Mouse (Mus musculus) B cell, adult 2 months (primary cell): ENCODE results near the gene Cdadc1.

ENCODE experiments used
- DNase-seq, 2 experiments: peaks; one replicate each; pipeline ENCODE4 v3.0.0; 2022

The Cdadc1 gene

DNA sequence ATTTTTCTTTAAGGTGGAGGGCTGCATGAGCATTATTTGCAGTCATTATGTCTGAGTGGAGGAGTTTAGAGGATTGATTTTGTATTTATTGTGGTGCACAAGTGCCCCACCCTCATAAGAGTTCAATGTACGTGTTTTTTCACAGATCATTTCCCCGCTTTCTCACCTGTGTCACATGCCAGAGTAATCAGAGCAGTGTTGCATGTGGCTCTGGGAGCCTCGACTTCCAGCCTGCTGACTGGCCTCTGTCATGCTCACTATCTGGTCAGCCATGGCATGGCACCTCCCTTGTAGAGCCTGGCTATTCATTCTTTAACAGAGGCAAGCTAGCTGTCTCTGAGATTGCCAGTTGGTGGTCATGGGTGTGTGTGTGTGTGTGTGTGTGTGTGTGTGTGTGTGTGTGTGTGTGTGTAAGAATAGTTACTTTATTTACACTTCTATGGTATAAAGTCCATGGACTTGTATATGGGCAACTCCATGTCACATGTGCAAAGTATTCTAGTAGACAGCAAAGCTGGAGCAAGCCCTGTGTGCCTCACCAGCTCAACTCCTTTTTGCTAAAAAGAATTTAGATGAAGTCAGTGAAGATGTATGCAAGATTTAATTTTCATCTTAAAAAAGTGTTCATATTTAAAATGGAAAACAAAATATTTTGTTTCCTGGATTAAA lies 54.5 kb downstream of the Cdadc1 start:
- DNase-seq = no peak

DNA sequence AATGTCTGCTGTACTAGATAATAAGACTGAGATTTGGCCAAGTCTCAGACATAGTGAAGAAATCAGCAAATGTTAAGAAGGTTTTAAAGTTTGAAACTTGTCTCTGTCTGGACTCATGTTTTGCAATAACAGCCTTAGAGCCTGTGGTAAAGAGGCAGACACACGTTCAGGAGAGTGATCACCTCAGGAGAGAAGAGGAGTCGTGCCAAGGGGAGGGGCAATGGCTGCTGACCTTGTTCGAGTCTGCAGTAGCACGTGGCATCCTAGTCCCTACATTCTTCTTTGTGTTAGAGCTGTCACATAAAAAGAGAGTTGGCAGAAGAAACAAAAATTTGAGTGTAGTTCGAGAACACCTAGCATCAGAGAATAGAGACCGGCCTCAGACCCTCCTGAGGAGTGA lies 57.0 kb downstream of the Cdadc1 start:
- DNase-seq = no peak

DNA sequence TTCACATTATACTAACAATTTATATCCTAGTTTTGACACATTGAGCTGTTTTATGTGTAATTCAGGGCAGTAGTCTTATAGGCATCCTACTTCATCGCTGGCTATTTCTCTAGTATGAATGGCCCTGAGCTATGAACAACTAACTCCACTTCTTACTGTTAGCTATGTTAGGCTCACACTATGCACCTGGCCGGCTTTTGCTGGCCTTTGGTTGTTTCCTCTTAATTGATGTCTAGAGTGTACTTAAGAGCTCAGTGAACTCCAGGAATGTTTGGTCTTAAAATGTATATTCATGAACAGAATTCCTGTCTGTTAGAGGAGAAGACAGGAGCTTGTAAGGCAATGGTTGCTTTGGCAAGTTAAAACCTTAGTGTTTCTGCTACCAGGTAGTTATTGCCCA lies 57.5 kb downstream of the Cdadc1 start:
- no peak for DNase-seq

DNA sequence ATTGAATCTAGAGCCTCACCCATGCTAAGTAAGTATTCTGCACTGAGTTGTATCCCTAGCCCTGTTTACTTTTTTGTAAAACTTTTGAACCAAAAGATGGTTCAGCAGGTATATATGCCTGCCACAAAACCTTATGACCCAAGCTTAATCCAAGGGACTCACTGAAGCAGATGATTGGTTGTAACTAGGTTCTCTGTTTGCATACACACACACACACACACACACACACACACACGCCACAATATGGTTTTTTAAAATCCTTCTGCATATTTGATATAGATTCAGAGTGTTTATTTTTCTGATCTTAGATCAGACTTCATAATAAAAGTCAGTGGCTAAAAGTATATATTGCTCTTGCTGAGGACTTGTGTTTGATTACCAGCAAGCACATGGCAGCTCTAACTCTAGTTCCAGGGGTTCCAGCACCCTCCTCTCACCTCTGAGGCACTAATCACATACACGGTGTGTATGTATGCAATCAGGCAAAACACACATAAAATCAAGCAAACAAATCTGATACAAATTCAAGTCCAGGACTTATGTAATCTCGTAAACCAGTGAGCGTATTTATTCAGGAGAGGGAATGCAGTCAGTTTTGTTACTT lies 59.8 kb downstream of the Cdadc1 start:
- no peak for DNase-seq

DNA sequence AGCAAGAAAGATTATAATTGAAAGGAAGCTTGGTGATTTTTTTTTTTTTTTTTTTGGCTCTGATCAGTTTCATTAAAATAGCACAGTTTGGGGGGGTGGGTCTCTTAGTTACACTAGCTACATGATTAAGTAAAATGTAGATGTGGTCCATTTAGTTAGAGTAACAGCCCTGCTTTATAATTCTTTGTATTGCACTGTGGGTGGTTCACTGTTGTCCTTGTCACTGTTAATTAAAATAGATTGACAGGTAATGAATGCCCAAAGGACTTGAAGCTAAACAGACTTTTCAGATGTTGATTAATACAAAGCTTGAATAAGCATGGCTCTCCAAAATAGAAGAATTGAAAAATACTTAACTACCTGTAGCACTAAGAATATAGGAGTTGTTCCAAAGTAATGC lies 63.9 kb downstream of the Cdadc1 start:
- DNase-seq = no peak

DNA sequence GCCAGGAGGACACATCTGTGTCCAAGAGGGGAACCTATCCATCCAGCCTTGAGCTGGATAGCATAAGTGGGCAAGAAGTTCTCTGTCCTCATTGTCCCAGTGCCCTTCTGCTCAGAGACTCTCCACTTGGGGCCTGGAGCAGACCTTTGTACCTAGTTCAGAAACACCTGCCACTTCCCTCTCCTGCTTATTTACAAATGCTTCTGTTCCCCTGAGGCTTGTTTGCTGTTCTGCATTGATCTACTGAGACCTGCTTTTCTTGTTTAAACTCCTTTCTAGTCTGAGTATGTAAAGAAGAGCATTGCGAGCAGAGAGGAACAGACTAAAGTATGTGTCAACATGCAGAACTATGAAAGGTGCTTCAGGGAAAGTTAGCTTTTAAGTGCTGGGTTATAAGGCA lies 64.8 kb downstream of the Cdadc1 start:
- no peak for DNase-seq

DNA sequence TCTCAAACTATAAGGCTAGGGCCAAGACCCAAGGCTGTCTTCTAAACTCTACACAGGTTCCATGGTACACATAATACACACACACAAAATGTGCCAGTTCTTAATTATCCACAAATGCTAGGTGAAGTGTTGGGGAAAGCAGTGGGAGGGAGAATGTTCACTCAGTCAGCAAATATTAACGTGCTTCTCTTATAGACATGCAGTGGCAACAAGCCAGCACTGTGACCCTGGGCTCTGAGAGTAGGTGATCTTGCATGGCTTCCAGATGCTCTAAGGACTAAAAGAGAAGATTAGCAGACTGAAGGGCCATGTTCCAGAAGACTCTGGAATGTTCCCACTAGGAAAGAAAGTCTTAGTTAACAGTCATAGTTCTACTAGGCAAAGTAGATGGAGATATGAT lies 67.0 kb downstream of the Cdadc1 start:
- DNase-seq = no peak

DNA sequence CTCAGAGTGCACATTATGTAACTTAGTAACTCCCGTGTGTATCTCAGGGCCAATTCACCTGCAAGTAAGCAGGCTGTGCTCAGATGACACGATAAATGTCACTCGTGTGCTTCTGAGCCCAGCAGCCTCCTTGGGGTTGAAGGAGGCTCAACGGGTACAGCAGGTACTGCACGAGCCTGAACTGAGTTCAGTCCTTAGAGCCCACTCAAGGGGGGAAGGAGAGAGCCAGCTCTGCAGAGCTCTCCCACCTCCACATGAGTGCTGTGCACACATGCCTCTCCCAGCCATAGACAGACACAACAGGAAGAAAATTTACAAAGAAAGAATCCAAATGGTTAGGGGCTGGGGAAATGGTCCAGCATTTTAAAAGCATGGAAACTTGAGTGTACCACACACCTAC lies 71.9 kb downstream of the Cdadc1 start:
- DNase-seq = no peak

DNA sequence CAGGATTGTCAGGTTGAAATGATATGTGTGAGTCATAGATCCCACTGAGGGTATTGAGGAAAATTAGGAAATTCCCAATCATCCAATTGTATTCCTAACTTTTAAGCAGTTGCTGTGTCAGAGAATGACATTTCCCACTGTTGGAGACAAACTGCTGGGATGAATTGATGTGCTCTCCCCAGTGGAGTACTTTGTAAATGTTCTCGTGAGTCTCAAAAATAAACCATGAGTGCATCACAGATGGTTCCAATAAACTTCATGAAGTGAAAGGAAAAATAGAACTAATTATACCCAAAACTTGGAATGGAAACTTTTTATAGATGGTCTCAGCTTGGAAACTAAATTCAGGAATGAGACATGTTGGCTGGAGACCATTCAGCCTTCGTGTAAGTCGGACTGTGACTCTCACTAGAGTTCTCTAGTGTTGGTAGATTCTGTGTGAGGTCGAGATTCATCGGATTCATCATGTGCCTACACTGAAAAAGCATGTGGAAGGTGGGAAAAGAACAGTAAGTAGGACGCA lies 83.8 kb downstream of the Cdadc1 start:
- DNase-seq = no peak
